Mouse (Mus musculus): ENCODE results near the gene Yars. TPM values are rescaled to one million over a fixed set of nuclear protein-coding genes. Genes with fewer than 3 reads are reported as not detected.

The Yars gene
- 38.0 TPM for polyA plus RNA-seq (2017; shearing (Covaris generic))

DNA sequence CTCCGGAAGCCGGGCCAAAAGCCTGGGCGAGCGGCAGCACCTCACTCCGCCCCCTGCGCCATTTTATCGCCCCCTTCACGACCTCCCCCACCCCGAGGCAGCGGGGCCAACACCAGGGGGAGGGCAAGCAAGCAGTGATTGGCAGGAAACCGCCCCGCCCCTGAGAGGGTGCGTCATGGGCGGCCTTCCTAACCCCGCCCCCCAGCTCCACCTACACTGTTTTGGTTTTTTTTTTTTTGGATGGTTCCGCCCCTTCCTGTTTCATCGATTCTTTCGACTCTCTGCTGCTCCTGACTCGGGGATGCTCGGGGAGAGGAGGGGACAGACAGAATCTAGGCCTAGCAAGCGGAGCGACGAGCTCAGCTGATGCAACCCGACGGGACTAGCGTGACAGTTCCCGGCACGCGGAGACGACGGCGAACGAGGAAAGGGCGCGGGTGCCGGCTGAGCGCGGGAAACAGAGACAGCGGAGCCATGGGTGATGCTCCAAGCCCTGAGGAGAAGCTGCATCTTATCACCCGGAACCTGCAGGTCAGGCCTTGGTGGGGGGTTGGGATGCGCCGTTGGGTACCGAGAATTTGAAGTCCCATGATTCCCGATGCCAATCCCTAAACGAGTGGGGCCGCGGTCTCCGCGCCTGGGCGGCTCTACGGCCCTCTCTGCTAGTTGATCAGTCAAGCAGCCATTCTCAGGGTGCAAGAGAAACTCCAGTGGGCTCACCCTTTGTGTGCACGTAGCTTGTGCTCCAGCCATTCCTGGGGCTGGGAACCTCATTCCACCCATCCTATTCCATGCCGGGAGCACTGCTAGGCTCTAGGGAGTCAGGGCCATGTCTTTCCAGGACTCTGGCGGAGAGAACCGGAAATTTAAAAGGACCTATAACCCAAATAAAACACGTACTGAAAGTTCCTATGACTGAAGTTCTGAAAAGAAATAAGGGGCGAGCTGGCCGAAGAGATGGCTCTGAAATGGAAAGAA is at the start of gene Yars, which contains the start of gene S100pbp:
Yars (plus strand) TSS at position 219 of the 978 bp plus-strand sequence.
S100pbp (minus strand) TSS at position 186 of the 978 bp plus-strand sequence.

DNA sequence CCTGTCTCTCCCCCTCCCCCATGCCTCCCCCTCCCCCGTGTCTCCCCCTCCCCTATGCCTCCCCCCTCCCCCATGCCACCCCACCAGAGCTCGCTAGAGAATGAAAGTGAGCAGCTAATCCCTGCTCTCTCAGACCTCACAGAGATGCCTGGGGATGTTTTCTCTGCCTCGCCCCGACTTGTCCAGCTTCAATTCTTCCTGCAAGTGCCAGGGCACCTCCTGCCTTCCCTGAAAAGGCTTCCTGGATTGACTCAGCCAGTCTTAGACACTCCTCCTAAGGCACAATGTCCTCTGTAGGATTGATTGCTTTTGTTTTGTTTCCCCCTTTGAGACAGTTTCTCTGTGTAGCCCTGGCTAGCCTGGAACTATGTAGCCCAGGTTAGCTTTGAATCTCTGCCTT is 71.6 kb downstream of the Yars start, which contains the start of gene C77080:
C77080 (minus strand) TSS at position 209 of the 400 bp plus-strand sequence.

Other genes starting within 250 kb of the Yars start
- gene Azin2, start 227.3 kb upstream of the Yars start, polyA plus RNA-seq (2017; shearing (Covaris generic)): 0.42 TPM
- gene Ak2, start 197.8 kb upstream of the Yars start, polyA plus RNA-seq (2017; shearing (Covaris generic)): 84.4 TPM
- 41.9 TPM for gene Rnf19b, start 131.5 kb upstream of the Yars start, polyA plus RNA-seq (2017; shearing (Covaris generic))
- not detected for gene Tmem54, start 84.2 kb upstream of the Yars start, polyA plus RNA-seq (2017; shearing (Covaris generic))
- not detected for gene Hpca, start 67.7 kb upstream of the Yars start, polyA plus RNA-seq (2017; shearing (Covaris generic))
- gene Fndc5, start 52.8 kb upstream of the Yars start, polyA plus RNA-seq (2017; shearing (Covaris generic)): not detected
- gene S100pbp, start within 50 bp of the Yars start, polyA plus RNA-seq (2017; shearing (Covaris generic)): 19.8 TPM
- gene C77080, start 71.6 kb downstream of the Yars start, polyA plus RNA-seq (2017; shearing (Covaris generic)): 0.42 TPM
- 0.30 TPM for gene Sync, start 97.9 kb downstream of the Yars start, polyA plus RNA-seq (2017; shearing (Covaris generic))
- 292 TPM for gene Rbbp4, start 145.6 kb downstream of the Yars start, polyA plus RNA-seq (2017; shearing (Covaris generic))
- gene Zbtb8os, start 145.9 kb downstream of the Yars start, polyA plus RNA-seq (2017; shearing (Covaris generic)): 23.5 TPM
- 5.2 TPM for gene Zbtb8a, start 188.4 kb downstream of the Yars start, polyA plus RNA-seq (2017; shearing (Covaris generic))

Data from naive thymus-derived CD4-positive, alpha-beta T cell, adult 5 months (primary cell).